Mouse (Mus musculus) induced T-regulatory cell, adult 2 months (primary cell): ENCODE measurements at regions not wholly inside any gene's neighbourhood (a gene's known extent, or its start where the extent isn't known, plus 50 kb on each side); places are given as distances from the start of the nearest gene placed in this dataset.
A peak's percentile ranks its signal among the peaks of the same experiment; 100 is the strongest.

Source experiments
- DNase-seq: peaks from one replicate; pipeline ENCODE4 v3.0.0-alpha.2; 2012; ENCODE audit warnings: low read depth

DNA sequence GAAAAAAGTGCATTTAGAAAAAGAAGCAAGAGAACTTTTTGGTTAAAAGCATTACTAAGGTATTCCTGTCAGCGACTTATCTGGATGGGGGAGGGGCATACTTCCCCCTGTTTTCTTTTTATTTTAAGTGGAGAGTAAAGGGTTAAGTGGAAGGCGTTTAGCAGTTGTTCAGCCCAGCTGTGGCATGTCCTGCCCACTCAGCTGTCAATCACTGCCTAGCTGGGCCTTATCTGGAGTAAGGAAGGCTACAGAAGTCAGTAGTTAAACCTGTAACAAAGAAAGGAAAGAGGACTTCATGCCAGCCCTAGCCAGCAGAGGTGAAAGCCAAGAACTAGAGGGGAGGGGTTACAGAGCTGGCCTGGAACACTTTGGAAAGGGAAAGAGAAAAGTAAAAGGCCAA, 142.6 kb downstream of the Vmn2r96 start:
- no peak for DNase-seq

DNA sequence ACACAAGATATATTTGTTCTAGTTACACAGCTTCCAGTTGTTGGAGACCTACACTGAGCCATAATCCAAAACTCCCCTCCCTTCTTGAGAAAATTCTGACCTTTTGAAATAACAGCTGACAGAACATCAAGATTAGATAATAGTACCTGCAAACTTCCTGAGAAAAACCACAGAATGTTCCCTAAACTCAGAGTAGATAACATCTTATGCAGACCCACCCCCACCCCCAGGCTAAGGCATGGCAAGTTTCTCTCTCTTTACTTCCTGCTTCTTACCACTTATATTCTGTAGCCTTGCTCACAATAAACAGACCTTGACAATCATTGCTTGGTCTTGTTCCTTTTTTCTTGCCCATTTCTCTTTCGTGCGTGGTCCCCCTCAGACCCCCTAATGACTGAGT, 145.3 kb downstream of the Vmn2r96 start:
- DNase-seq, result peak; percentile 21

DNA sequence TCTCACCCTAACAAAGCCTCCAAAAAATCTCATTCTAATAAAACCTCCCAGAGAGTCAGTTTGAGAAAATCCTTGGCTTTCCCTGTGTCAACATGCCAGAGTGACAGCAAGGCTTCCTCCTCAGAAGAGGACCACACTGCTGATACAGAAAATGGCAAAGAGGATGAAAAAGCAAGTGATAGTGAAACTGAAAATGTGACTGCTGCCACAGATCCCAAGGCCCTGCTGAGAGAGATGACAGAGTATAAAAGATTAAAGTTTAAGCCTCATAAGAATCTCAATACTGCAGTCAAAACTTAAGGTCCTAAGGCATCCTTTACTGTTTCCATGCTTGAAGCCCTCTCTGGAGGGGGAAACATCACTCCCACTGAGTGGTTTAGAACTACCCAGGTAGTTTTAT, 146.8 kb downstream of the Vmn2r96 start:
- peak; percentile 23 for DNase-seq
